Mouse (Mus musculus): ENCODE measurements at regions not wholly inside any gene's neighbourhood (a gene's known extent, or its start where the extent isn't known, plus 50 kb on each side); places are given as distances from the start of the nearest gene placed in this dataset.

DNA sequence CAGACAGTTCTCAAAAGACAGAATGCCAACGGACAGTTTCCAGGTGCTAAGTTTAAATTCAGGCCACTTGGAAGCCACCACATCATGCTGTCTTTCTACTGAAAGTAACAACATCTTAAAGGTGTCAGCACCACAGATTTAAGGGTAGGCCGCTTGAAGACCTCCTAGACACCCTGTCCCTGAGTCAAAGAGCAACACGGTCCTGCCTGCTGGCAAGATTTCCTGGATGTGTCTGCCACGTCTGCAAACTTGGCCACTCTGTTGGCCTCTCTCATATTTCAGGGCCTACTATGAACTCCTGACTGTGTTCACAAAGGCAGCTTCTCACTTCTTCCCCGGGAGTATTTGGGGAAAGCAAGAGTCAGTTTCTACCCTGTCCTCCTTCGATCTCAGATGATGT, 194.7 kb upstream of the Esrrg start:
- DNase-seq = no peak

DNA sequence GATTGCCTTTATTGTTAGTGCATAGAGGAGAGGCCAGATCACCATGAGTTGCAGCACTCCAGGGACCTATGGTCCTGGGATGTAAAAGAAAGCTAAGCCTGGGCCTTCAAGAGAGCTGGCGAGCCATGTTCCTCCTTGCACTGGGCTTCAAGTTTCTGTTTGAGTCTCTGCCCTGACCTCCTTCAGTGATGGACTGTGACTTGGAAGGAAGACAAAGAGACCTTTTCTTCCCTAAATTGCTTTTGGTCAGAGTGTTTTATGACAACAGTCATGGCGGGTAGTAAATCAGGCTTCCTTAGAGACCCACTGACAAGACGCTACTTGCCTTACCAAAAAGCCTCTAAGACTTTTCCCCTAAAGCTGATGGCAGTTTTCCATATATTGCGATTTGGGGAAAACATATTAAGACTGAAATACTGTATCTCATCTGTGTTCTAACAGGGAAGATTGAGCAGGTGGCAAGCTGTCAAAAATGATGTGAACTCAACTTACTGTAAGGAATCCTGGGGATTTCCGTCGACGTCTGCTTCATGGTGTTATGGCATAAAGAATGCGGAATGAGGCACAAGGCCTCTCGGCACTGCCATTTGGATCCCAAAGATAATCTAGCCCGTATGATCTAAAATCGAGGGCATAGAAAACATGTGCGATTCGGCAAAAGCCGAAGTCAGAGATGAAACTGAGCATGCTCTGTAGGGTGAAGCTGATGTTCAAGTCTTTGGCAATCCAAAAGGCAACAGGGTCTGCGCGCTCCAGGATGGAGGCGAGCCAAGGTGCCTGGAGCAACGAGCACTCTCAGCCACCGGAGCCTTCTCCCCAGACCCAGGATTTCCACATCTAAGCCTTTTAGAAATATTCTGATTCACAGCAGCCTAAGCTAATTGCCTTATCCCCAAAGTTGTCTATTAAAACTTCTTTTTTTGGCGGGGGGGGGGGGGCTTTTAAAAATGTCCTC, 190.1 kb upstream of the Esrrg start:
- no peak for DNase-seq

DNA sequence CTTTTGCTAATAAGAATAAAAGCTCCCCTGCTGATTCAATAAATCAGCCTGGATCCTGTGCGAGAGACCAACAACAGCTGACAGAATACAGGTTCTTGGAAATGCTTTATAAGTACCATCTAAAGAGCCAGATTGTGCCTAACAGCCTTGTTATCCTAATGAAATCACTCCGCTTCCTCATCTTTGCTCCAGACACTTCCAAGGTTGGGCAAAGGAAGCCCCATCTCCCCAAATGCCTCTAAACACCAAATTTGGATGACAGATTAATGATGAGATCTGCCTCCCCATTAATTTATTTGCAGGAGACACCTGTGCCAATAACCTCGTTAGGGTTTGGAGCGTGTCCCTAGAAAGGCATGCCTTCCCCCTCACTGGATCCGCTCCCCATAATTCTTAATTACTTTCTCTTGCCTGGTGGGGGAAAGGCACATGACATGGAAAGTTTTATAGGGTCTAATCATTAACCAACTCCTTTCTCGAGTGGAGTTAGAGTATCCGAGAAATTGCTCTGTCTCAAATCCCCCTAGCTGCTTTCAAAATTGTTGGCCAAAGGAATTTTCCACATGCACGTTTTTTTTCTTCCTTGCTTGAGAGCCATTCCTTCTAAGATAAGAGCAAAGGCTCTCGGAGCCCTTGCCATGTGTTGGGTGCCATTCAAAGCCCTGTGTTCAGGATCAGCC, 179.9 kb upstream of the Esrrg start:
- DNase-seq = no peak

DNA sequence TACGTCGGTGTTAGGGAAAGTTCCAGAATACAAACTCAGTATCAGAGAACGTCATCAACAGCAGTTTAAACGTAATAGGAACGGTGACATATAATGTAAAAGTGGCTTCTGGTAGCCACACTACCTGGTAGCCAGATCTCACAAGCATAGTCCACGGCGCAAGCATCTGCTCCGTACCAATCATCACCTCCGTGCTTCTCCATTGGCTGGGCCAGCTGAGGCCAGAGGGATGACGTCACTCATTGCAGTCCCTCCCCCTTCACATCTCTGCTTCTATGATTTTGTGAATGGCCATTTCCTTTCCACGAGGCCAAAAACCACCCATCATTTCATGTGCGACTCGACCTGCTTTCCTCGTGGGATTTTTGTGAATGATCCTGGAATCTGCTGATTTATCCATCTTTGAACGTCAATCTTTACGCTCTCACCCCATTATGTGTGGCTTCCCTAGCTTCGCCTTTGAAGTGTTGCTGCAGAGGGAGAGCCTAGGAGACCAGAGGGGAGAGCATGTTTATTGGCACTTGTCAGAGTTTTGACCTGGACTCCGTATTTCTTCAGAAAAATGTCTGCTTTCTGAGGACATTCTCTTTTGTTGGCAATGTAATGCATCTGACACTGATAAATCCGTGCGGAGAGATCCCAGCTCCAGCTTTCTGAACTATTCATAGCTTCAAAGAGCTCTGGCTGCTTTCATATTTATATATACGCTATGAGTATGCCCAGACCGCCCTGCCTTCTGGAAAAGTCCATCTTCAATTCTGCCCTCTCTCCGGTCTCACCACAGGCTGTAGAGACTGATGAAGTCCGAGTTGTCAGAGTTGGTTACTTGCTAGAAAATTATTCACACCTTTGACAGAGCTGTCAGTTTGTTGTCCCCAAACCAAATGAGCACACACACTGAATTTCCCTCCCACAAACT, 174.6 kb upstream of the Esrrg start:
- no peak for DNase-seq

DNA sequence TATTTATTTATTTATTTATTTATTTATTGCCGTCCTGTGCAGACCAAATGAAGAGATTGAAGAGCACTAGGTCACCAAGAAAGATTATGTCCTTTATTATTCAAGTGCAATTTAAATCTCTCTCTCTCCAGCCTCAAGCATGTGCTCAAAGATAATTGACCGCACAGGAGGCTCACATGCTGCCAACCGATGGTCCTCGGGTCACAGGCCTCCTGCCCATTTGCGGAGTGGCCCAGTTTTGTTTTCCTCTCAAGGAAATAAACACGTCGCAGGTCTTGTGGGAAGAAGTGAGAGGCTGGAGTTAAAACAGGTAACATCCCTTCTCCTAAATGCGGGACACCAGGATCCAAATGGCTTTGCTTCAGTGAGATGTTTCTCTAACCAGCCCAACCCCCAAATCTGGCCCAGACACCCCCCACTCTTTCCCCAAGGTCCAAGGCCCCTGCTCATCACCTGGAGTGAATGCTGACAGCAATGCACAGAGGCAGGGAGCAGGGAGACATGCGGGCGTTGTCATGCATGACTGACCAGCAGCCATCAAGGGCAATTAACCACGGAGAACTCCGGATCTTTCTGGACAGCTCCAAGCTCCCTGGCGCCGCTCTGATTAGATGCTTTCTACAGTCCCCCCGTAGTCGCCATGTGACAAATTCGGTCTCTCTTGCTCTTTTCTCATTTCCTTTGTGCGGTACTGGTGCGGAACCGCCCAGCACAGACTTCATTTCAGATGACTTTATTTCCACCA, 169.2 kb upstream of the Esrrg start:
- peak; percentile 10 to 12 for DNase-seq

DNA sequence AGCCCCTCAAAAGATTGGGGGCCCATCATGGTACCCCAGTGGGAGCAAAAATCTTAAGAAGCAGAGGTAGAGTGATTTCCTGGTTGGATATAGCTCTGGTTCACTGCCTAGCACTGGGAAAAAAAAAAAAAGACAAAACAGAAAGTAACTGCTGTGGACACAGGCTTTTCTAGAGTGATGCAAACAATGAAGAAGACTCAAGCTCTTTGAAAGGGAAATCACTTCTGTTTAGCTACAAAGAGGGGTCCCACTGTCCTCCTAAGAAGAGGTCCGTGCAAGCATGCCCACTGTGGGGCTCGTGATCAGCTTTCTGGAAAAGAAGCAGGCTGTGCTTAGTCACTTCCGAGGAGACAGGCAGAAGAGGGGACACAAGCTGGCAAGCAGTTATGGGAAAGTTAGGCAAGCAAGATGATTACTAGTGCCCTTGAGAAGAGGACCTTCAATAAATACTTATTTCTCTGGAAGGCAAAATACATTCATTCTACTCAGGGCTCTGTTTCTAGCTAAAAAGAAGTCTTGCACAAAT, 166.9 kb upstream of the Esrrg start:
- no peak for DNase-seq

DNA sequence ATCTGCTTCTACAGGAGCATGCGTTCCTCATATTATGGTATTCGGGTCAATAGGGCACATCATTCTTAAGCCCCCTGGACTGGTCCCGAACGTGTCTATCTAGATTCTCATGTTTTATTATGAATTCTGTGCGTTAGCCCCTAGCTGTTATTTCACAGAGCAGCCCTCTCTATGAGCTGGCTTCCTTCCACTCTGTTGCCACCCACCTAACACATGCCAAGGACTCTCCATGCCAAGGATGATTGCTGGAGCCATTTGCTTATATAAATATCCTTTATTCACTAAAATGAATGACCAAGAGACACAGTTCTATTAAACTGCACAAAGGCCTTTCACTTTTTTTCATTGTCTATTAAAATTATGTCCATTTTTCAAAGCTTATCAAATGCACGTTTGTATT, 162.1 kb upstream of the Esrrg start:
- no peak for DNase-seq

DNA sequence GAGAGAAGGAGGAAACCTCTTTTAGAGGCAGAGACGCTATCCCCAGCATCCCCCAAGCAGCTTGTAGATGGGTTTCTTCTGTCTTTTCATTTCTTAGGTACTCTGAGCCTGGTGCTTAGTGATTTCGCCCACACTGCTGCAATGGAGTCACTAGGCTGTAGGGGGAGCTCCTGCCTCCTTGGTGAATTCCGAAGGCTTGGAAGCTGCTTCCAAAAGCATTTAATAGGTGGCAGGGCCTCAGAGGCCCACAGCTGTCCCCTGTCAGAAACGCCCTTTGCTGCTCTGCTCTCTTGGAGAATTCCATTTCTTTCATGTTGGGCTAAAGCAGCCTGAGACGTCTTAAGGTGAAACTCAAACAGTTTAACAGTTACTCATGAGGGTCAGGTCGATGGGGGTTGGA, 160.4 kb upstream of the Esrrg start:
- peak; percentile 25 to 38 for DNase-seq

DNA sequence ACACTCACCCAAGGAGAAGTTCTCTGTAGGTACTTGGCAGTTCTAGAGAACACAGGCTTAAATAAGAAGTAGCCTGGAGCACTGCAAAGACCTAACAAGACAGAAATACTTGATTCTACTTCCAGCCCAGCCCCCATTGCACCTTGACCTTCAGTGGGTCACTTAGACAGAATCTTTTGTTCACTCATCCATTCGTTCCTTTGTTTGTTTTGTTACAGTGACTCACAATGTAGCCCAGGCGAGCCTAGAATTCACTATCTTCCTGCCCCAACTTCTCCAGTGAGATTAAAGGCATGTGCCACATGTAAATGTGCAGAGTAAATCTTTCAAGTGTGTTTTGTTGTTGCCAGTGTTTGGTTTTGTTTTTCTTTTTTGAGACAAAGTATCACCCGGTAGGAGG, 158.5 kb upstream of the Esrrg start:
- no peak for DNase-seq

DNA sequence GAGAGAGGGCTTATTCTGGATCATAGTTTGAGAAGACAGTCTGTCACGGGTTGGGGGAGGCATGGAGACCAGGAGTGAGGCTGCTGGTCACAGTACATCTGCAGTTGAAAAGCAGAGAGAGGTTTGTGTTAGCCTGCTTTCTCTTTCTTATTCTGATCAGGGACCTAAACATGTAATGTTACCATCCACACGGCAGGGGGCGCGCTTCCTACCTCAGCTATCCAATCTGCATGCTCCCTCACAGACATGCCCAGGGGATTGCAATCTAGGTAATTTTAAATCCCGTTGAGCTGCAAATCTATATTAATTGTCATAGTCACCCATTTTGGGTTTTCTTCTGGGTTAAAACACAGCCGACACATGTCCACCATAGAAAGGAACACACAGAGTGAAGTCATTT, 156.4 kb upstream of the Esrrg start:
- DNase-seq = peak; percentile 8 to 18

DNA sequence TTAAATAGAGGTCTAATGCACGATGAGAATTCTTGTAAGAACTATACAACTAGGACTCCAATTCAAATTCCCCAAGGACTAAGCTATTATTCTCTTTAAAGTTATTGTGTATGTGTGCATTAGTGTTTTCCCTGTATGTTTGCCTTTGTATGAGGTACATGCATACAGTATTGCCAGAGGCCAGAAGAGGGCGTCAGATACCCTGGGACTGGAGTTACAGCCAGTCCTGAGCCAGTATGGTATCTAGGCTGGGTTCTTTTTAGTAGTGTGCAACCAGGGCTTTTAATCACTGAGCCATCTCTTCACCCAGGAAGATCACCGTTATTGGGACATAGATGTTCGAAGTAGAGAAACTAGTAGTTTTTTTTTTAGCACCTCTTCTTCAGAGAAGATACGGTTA, 154.2 kb upstream of the Esrrg start:
- no peak for DNase-seq

DNA sequence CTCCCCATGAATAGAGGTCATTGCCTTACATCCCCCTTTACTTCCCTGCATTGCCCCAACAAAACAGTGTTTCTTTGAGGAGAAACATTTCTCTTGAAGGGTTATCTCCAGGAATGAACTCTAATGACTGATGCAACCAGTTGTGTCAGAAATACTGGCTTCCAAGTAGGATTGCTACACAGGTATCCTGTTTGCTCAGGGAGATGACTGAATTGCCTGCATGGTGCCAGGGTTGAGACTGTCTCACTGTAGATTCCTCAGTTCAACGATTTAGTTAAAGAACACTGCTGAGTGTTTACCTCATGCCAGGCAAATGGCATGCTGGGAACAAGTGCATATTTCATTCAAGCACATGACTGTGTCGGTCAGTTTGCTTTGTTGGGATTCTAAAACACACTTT, 123.8 kb upstream of the Esrrg start:
- DNase-seq = no peak

DNA sequence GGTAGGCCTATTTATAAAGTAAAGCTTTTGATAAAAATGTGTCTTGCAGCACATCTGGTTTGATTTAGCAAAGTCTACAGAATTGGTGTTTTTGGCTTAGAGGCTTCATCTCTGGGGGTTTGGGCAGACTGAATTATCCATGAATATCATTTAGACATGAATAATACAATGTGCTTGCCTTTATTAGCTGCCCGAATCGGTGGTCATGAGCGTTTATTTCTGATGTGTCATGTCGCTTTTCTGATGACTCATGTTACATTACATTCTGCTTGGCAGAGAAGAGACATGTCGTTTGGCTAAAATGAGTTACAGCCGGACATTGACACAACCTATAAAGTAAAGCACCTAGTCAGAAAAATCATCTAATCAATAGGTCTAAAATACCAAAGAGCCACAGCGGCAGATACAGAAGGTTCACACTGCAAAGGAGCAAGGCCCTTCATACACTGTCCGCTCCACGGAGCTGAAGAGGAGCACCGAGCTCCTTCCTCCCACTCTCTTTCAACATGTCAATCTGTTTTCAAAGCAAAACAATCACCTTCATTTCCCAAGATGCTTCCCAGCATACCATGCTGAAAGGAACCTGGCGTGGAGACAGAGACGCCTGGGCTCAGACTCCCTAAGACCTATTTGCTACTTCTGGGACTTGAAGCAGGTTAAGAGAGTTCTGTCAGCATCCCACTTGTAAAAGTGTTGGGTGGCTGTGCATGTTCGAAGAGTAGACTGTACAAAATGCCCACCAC, 120.5 kb upstream of the Esrrg start:
- no peak for DNase-seq

DNA sequence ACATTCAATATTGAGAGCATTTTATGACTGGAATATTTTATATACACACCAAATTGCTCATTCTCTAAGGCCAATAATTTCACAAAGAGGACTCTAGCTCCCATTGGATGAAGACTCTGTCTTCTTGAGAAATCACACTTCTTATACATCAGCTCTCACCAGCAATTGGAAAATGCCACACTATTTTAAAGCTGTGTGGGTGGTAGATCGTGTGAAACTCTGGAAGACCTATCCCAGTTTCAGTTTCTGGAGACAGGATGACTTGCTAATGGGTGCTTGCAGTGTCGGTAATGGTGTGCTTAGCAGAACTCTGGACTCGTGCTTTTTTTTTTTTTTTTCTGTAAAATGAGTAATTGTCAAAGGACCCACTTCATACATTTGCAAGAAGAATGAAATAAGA, 119.1 kb upstream of the Esrrg start:
- no peak for DNase-seq

DNA sequence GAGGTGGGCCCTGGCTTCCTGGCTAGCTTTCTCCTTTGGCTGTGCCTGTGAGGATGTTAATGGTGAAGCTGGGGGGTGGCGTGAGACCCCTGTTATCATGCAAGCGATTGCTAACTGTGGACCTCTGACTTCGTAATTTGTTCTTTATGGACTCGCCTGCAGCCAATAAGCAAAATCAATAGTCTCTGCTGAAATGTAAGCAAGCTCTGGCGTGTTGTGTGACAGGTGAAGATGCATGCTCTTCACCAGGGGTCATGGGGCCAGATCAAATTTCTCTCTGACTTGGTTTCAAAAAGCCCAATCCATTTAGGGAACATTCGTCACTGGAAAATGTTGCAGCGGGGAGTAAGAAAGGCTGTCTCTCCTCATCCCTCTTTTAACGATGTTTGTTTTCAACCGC, 103.2 kb upstream of the Esrrg start:
- no peak for DNase-seq

DNA sequence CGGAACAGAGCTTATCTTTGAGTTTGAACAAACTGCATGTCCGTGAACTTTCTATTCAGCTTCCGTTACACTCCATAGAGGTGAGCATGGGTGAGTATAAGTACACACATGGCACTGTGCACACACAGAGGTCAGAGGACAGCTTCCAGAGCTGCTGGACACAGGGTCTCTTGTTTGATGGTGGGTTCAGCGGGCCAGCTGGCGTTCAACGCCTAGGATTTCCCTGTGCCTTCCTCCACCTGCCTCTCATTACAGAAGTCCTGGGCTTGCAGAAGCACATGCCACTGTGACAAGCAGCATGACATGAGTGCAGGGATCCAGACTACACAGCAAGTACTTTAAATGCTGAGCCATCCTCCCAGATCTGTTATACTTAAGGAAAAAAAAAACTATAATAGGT, 101.4 kb upstream of the Esrrg start:
- no peak for DNase-seq

DNA sequence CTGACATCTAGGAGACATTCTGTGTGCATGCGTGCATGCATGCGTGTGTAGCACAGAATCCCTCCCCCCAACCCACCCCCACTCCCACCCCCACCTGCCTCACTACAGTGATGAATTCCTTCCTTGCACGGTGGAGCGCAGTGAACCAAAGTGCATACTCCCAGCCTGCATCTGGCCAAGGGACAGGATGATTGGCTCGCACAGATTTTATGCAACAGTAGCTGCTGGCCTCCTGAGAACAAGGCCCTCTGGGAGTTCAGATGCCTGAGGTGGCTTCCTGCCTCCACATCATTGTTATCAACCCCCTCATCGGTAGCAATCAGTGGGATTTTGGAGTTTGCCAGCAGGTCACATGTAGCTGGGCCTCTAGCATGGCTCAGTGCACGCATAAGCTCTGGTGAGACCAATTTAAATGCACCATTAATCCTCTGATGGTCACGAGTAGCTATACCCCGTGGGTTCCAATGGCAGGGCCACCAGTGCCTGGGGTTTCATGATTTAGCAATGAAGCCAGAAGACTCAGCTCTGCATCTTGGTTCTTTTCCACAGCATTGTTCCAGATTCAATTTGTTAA, 77.2 kb upstream of the Esrrg start:
- no peak for DNase-seq

DNA sequence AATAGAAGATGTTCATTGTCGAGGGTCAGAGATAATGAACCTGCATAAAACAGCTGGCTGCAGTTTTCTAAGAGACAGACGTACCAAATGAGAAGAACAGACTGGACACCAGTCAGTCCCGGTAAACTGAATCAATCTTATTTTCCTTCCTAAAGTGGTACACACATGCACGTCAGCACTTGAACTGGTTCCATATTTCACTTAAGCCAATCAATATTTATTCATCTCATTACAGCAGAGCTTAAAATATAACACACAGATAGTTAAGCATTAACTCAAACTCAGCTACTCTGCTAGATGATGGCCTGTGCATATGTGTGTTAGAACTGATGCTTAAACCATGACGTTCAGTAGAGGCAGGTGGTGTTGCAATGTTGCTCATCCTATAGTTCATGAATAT, 72.3 kb upstream of the Esrrg start:
- no peak for DNase-seq

DNA sequence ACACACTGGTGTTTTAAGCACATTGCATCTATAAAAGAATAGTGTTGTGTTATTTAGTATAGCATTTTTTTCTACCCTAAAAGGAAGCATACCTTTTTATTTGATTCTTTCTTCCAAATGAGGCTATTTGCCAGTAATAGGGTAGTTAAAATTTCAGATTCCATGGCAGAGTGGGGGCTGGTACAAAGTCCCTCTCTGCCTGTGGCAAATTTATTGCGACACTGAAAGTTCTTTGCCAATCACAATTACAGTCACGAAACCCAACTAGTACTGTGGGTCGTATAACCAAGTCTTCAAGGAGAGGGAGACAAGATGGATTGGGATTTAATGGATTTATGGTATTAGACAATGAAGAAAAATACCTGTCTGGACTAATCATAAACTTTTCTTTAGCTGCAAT, 51.9 kb upstream of the Esrrg start:
- DNase-seq = no peak
